Mouse (Mus musculus): ENCODE results near the gene Tas1r1. TPM values are rescaled to one million over a fixed set of nuclear protein-coding genes. Genes with fewer than 3 reads are reported as not detected.

Gene Tas1r1
- under 1 TPM; 0.10 to 0.13 TPM for total RNA-seq (2021)
- long read RNA-seq, experiment 1: 0 reads
- long read RNA-seq, experiment 2: 0 reads

- DNase-seq: no peak
Measured at GRCm38 (mm10) chr4:152038225-152038984, at the start of gene Tas1r1. Tas1r1 (minus strand) TSS chr4:152038568.

- peak; percentile 41 to 51 for DNase-seq
Measured at GRCm38 (mm10) chr4:152088133-152088532, 49.8 kb upstream of the Tas1r1 start.

- DNase-seq: peak in 1 of 2 experiments; percentile 45
Measured at GRCm38 (mm10) chr4:152087211-152088081, 49.1 kb upstream of the Tas1r1 start.

GRCm38 (mm10) chr4:152086505-152087210, 48.3 kb upstream of the Tas1r1 start:
- peak; percentile 75 to 78 for DNase-seq

GRCm38 (mm10) chr4:152084616-152085015, 46.2 kb upstream of the Tas1r1 start:
- DNase-seq: no peak

GRCm38 (mm10) chr4:152083611-152084220, 45.3 kb upstream of the Tas1r1 start:
- DNase-seq: peak; percentile 49 to 69

GRCm38 (mm10) chr4:152079931-152080330, 41.6 kb upstream of the Tas1r1 start:
- peak; percentile 10 to 43 for DNase-seq

- DNase-seq: no peak
Measured at GRCm38 (mm10) chr4:152079261-152079660, 40.9 kb upstream of the Tas1r1 start.

- DNase-seq: peak in 1 of 2 experiments; percentile 77
Measured at GRCm38 (mm10) chr4:152078105-152078530, 39.8 kb upstream of the Tas1r1 start.

GRCm38 (mm10) chr4:152077191-152077590, 38.8 kb upstream of the Tas1r1 start:
- DNase-seq: peak in 1 of 2 experiments; percentile 41

GRCm38 (mm10) chr4:152074548-152074947, 36.2 kb upstream of the Tas1r1 start:
- DNase-seq: no peak

- no peak for DNase-seq
Measured at GRCm38 (mm10) chr4:152073715-152074114, 35.3 kb upstream of the Tas1r1 start.

GRCm38 (mm10) chr4:152072655-152073054, 34.3 kb upstream of the Tas1r1 start:
- no peak for DNase-seq

GRCm38 (mm10) chr4:152072121-152072601, 33.8 kb upstream of the Tas1r1 start, which contains the start of gene Plekhg5:
Plekhg5 (plus strand) TSS chr4:152072498.
- peak; percentile 68 to 87 for DNase-seq

- DNase-seq: no peak
Measured at GRCm38 (mm10) chr4:152070494-152071396, 32.4 kb upstream of the Tas1r1 start.

- DNase-seq: no peak
Measured at GRCm38 (mm10) chr4:152069245-152069644, 30.9 kb upstream of the Tas1r1 start.

GRCm38 (mm10) chr4:152068166-152068724, 29.9 kb upstream of the Tas1r1 start:
- DNase-seq: peak in 1 of 2 experiments; percentile 62

GRCm38 (mm10) chr4:152067280-152067679, 28.9 kb upstream of the Tas1r1 start:
- no peak for DNase-seq

- DNase-seq: peak; percentile 65 to 80
Measured at GRCm38 (mm10) chr4:152062390-152063110, 24.2 kb upstream of the Tas1r1 start.
